Mouse (Mus musculus) adrenal gland, postnatal 10 days (tissue): ENCODE results near the gene Eif2d. TPM values are rescaled to one million over a fixed set of nuclear protein-coding genes. Genes with fewer than 3 reads are reported as not detected.

Source experiments
- DNase-seq: peaks from one replicate; pipeline ENCODE4 v3.0.0; 2021; ENCODE audit warnings: mixed read lengths
- long read RNA-seq, 2 experiments: library from polyadenylated mRNA; stranded (forward); transcript quantifications; one replicate each; pipeline ENCODE4 v2.0.0; 2021
- total RNA-seq, 2 experiments: library from RNA; stranded (reverse); gene quantifications; 2 replicates each; pipeline ENCODE4 v1.2.3; 2021

The Eif2d gene
- 10 to 100 TPM; 40.3 to 50.5 TPM for total RNA-seq
- long read RNA-seq, experiment 1, transcript Eif2d-202 (15 exons, 2,009 nt): major isoform, 56 of 82 reads
- long read RNA-seq, experiment 1, partial matches to known transcripts: 15 of 82 reads
- long read RNA-seq, experiment 1, other reads (novel, unspliced or antisense): 11 of 82 reads
- long read RNA-seq, experiment 2, transcript Eif2d-202 (15 exons, 2,009 nt): major isoform, 37 of 52 reads
- long read RNA-seq, experiment 2, partial matches to known transcripts: 5 of 52 reads
- long read RNA-seq, experiment 2, other reads (novel, unspliced or antisense): 10 of 52 reads

DNA sequence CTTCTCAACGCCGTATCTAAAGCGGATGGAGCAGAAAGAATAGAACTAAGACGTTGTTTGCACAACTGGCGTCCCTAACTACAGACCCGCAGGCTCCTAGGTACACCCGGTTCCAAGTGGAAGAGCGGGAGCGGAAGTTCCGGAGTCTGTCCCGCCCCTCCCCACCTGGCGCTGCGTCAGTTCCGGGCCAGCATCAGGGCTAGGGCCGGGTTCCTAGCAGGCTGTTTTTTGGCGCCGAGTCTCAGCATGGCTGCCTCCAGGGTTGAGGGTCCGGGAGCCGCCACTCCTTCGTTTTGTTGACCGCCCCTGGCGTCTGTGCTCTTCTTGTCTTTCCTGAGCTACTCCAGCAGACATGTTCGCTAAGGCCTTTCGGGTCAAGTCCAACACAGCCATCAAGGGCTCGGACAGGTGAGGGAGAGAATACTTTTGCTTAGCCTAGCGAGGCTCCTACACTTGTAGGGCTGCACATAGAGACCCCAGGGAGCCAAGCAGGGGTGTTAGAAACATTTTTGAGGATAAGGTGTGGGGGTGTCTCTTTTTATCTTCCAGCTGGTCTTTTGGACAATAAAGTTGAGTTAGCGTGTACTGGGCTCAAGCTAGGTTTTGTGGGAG lies at the start of gene Eif2d:
Eif2d (plus strand) TSS at position 164 of the 612 bp plus-strand sequence.
- peak; percentile 94 for DNase-seq

GRCm38 (mm10) chr1:131103776-131104424 lies 49.1 kb upstream of the Eif2d start:
- no peak for DNase-seq

GRCm38 (mm10) chr1:131107575-131108308 lies 45.2 kb upstream of the Eif2d start:
- DNase-seq: no peak

DNA sequence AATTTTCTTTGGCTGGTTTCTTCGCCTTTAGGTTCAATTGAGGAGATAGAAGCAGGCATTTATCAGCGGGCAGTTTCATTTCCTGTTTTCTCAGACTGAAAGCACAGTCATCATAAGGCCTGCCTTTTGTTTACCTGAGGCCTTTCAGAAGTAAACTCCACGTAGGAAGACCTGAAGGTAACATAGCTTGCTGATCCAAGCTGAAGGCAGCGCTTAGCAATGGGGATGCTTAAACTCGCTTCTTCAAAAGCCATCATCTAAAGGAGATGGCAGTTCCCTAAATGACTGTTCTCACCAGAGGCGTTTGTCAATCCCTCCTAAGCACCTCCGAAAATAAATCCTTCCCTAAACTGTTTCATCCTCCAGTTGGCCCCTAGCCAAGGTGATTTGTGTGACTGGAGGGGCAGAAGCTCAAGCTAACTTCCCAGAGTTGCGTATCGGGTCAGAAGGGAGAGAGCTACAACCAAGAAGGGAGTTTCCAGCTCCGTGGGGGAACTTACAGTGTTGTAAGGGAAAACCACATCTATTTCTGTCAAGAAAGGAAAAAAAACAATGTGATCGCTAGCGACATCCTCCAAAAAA lies 42.4 kb upstream of the Eif2d start:
- DNase-seq: peak; percentile 49

DNA sequence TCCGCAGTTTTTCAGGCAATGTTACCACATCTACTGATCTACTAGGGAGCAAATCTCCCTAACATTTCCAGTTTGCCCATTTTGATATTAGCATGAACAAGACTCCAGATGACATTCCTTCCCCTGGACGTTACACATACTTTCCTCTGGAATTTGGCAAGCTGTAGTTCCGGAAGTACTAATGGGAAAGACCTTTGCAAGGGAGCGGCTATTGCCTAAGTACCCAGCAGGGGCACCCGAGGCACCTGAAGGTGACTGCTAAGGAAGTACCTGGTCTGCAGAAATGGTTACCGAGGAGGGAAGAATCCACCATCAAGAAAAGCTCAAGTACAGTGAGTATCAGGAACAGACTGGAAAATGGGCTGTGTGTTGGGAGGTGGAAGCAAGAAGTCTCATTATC lies 40.4 kb upstream of the Eif2d start:
- no peak for DNase-seq

GRCm38 (mm10) chr1:131115932-131116331 lies 37.0 kb upstream of the Eif2d start:
- DNase-seq: peak; percentile 80

DNA sequence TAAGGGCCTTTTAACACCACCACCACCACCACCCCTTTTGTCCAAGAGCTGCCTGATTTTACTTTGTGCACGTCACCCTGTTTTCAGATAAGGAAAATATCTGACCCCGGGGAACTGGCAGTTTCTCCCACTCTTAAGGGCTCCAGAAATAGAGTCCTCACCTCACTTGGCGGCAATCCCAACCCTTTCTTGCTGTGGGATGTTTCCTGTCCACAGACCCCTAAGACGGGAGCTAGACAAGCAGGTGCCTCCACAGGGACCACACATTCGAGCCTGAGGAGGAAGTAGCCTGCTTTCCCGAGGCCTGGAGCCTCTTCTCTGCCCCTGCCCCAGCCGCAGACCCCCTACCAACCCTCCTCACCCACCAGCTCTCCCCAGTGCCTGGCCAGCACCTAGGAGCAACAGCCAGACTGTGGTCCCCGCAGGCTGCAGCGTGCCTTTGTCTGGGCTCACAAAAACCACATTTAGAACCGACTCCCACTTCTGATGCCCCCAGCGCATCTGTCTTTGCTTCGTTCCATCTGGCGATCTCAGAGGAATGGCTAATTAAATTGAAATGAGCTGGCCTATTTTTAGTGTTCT lies 36.5 kb upstream of the Eif2d start:
- DNase-seq: no peak

DNA sequence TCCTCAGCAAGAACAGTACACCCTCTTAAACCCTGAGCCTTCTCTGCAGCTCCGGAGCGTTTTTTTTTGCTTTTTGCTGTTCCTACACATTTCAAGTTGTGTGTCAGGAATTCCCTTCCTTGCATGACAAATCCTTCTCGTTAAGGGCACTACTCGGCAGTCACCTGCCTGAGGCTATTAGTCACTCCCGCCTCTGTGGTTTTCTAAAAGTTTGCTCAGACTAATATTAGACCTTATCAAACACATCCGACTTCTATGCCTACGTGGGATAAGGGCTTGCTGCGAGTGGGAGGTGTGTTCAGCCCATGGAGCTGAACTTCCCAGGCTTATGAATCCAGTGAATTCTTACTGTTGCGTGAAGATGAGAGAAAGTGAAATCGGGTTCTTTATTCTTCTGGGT lies 34.5 kb upstream of the Eif2d start:
- DNase-seq: no peak

DNA sequence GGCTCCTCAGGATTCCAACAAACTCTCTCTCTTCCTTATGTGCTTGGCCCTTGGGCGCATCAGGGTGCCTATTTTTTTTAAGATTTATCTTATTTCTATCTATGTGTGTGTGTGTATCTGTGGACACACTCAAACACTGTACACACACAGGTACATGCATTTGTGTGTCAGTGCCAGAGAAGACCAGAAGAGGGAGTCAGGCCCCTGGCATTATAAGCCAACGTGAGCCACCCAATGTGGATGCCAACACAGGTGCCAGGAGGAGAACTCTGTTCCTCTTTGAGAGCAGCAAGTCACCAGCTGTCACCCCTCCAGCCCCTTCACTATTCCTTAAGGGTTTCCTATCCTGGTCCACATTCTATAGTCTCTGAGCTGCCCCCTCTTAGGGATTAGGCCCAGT lies 34.0 kb upstream of the Eif2d start:
- DNase-seq: peak; percentile 61

DNA sequence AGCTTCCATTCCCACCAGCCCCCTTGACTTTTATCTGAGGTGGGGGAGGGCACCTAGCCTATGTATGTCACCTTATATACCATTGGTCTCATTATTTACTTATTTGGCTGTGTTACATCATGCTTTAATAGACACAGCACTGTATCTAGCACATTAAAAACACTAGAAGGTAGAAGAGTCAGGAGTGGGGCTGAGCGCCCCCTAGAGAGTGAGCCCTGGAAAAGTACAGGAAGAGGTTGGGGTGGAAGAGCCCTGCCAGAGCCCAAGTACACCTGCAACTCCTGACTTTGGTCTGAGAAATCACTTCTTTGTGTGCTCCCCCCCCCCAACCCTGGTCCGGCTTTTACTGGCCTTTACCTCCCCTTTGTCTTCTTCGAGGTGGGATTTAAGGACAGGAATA lies 31.0 kb upstream of the Eif2d start:
- peak; percentile 43 for DNase-seq

GRCm38 (mm10) chr1:131123522-131124265 lies 29.3 kb upstream of the Eif2d start:
- no peak for DNase-seq

- peak; percentile 68 for DNase-seq
Observed at GRCm38 (mm10) chr1:131125987-131126744, 26.8 kb upstream of the Eif2d start.

DNA sequence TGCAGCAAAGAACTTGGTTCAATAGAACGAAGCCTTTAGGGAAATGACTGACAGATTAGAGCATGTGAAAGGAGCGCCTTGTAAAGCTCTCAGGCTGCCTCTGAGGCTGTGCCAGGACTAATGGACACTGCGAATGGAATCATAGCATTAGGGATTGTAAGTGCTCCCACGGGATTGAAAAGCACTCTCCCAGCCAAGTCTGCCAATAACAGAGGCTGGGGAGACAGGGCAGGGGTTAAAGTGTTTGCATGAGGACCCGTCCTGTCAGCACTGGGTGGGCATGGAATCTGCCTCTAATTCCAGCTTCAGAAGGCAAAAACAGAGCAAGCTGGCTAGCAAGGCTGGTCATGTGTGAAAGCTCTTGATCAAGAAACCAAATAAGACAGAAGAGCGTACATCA lies 18.8 kb upstream of the Eif2d start:
- DNase-seq: no peak

GRCm38 (mm10) chr1:131134942-131135522 lies 17.9 kb upstream of the Eif2d start:
- peak; percentile 81 for DNase-seq

GRCm38 (mm10) chr1:131135960-131136629 lies 16.9 kb upstream of the Eif2d start:
- DNase-seq: no peak

GRCm38 (mm10) chr1:131137111-131137510 lies 15.9 kb upstream of the Eif2d start:
- no peak for DNase-seq

GRCm38 (mm10) chr1:131137717-131138118 lies 15.3 kb upstream of the Eif2d start:
- no peak for DNase-seq

DNA sequence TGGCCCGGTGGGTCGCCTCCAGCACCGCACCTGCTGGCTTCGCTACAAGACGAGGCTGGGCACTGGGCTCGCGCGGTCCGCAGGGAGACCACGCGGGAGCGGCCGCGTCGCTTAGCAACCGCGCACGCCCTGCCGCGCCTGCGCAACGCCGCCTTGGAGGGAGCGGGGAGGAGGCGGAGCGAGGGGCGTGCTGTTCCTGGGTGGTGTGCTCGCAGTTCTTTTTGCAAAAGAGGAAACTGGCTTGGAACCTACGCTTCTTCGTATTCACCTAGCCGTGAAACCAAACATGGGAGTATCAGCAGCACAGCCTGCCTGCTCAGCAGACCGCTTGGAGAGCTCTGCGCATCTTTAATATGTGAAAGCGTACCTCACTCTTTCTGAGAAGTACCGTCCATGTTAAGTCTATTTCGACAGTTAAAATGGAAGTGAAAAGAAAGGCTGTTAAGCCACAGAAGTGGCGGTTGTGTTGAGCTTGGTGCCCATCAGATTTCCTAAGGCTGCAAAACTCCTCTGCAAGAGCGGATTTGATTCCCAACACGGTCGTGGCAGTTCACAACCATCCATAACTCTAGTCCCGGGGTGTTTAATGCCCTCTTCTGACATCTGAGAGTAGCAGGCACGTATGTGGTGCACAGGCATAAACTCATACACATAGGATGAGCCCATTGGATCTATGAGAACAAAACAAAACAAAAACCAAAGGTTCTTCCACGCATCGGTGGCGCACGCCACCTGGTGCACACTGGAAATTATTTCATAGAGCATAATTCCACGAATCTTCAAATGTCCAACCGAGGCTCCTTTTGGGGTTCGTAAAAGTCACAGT lies 14.6 kb upstream of the Eif2d start, which contains the start of gene Dyrk3:
Dyrk3 (minus strand) TSS at position 150 of the 826 bp plus-strand sequence.
- peak; percentile 95 for DNase-seq
